Mouse (Mus musculus) lung, embryonic 15.5 days (tissue): ENCODE data around the gene Rgs9. TPM values are rescaled to one million over a fixed set of nuclear protein-coding genes. Genes with fewer than 3 reads are reported as not detected.

Experiments
- ATAC-seq: fragments of 200-750 bp; cut with Nextera tagmentation; 2 replicates; pipeline ENCODE4 v1.8.0; 2017; ENCODE audit warnings: moderate number of reproducible peaks, borderline replicate concordance; ENCODE audit not compliant: low FRiP score, low TSS enrichment; ENCODE audit errors: extremely low read depth
- H3K27ac ChIP-seq: fragments of 300-500 bp; sonication (generic); 2 replicates; pipeline ENCODE4 v1.5.1; 2015; ENCODE audit warnings: moderate library complexity, mild to moderate bottlenecking, inconsistent platforms
- H3K27me3 ChIP-seq: fragments of 300-500 bp; sonication (generic); 2 replicates; pipeline ENCODE4 v1.6.1; 2015; ENCODE audit warnings: inconsistent platforms
- H3K36me3 ChIP-seq: fragments of 300-500 bp; sonication (generic); 2 replicates; pipeline ENCODE4 v1.6.1; 2015; ENCODE audit warnings: inconsistent platforms
- H3K4me1 ChIP-seq: fragments of 300-500 bp; sonication (generic); 2 replicates; pipeline ENCODE4 v1.6.1; 2015; ENCODE audit warnings: inconsistent platforms
- H3K4me2 ChIP-seq: fragments of 300-500 bp; sonication (generic); 2 replicates; pipeline ENCODE4 v1.6.1; 2015; ENCODE audit warnings: inconsistent platforms, mild to moderate bottlenecking, moderate library complexity
- H3K4me3 ChIP-seq: fragments of 300-500 bp; sonication (generic); 2 replicates; pipeline ENCODE4 v1.5.1; 2015; ENCODE audit warnings: mild to moderate bottlenecking, inconsistent platforms
- H3K9ac ChIP-seq: fragments of 300-500 bp; sonication (generic); 2 replicates; pipeline ENCODE4 v1.6.1; 2015; ENCODE audit warnings: inconsistent platforms
- H3K9me3 ChIP-seq: fragments of 300-500 bp; sonication (generic); 2 replicates; pipeline ENCODE4 v1.6.1; 2016; ENCODE audit warnings: inconsistent platforms
- WGBS: fragments of 180-500 bp; shearing (Covaris S2); methylation state at CpG from one replicate; pipeline ENCODE4 v1.1.7; 2015; 5-methylcytosine and 5-hydroxymethylcytosine counted together
- polyA plus RNA-seq: library from polyadenylated mRNA; unstranded; fragments of >200 nt; fragmentation: Nextera tagmentation; extraction: Ambion mirVana; gene quantifications from 2 replicates; pipeline ENCODE4 v1.2.1, GENCODE M21; 2015

Rgs9 gene
- polyA plus RNA-seq, 1 experiment from 2014 or later: 1.7 TPM

- WGBS: 68% methylated on average over 6 of the region's 6 CpGs
- Histone ChIP-seq H3K27me3 (no peaks in the 10 kb centered on the region), H3K9me3 (no peaks in the 10 kb centered on the region), H3K4me1 (0 out of 2 replicates have a peak, but pooled peaks cover under 1% of the 10 kb centered on the region), H3K4me3 (no peak overlapping the region), H3K4me2 (no peak overlapping the region), H3K27ac (no peak overlapping the region), H3K9ac (no peak overlapping the region), H3K36me3 (no peaks in the 10 kb centered on the region)
- ATAC-seq: no peak
These were observed 110.2 kb downstream of the Rgs9 start for GRCm38 (mm10) chr11:109187631-109188184.

- H3K4me3 ChIP-seq: no peak overlapping the region
- no peak overlapping the region for H3K27ac ChIP-seq
- no peak for ATAC-seq
- no peaks in the 10 kb centered on the region for H3K4me1 ChIP-seq
- H3K4me2 ChIP-seq: no peak overlapping the region
- no peaks in the 10 kb centered on the region for H3K9me3 ChIP-seq
- H3K9ac ChIP-seq: no peak overlapping the region
- 58% methylated on average over 7 of the region's 7 CpGs for WGBS
- no peaks in the 10 kb centered on the region for H3K27me3 ChIP-seq
- no peaks in the 10 kb centered on the region for H3K36me3 ChIP-seq
These were observed 116.8 kb downstream of the Rgs9 start for GRCm38 (mm10) chr11:109181118-109181517.

- Histone ChIP-seq H3K9ac (no peak overlapping the region), H3K36me3 (no peaks in the 10 kb centered on the region), H3K27me3 (no peaks in the 10 kb centered on the region), H3K4me2 (no peak overlapping the region), H3K4me3 (no peak overlapping the region), H3K27ac (no peak overlapping the region), H3K4me1 (no peaks in the 10 kb centered on the region; the same call in 1 of the 2 replicates), H3K9me3 (no peaks in the 10 kb centered on the region)
- 79% methylated on average over 11 of the region's 11 CpGs for WGBS
- no peak for ATAC-seq
These were observed 117.6 kb downstream of the Rgs9 start for GRCm38 (mm10) chr11:109180290-109180689.

- Histone ChIP-seq H3K27me3 (no peaks in the 10 kb centered on the region), H3K36me3 (no peaks in the 10 kb centered on the region), H3K4me2 (no peak overlapping the region), H3K27ac (no peak overlapping the region), H3K9ac (no peak overlapping the region), H3K4me3 (no peak overlapping the region), H3K4me1 (no peaks in the 10 kb centered on the region; the same call in 1 of the 2 replicates), H3K9me3 (no peaks in the 10 kb centered on the region)
- ATAC-seq: no peak
- 58% methylated on average over 8 of the region's 8 CpGs for WGBS
These were observed 119.0 kb downstream of the Rgs9 start for GRCm38 (mm10) chr11:109178788-109179518.

- Histone ChIP-seq H3K27ac (peak overlapping the region; percentile 55), H3K36me3 (no peaks in the 10 kb centered on the region), H3K4me2 (no peak overlapping the region), H3K27me3 (no peaks in the 10 kb centered on the region), H3K9me3 (no peaks in the 10 kb centered on the region), H3K4me1 (no peaks in the 10 kb centered on the region; the same call in 1 of the 2 replicates), H3K9ac (no peak overlapping the region), H3K4me3 (no peak overlapping the region)
- peak; percentile 94 for ATAC-seq
- 56% methylated on average over 8 of the region's 8 CpGs for WGBS
These were observed 122.5 kb downstream of the Rgs9 start for GRCm38 (mm10) chr11:109175376-109175969.

Other genes with a start within 250 kb of the Rgs9 start
- 0.14 TPM in 1 of 2 replicates, not detected in the other for gene E030025P04Rik, start 153.8 kb downstream of the Rgs9 start, polyA plus RNA-seq
- gene Gna13, start 64.7 kb upstream of the Rgs9 start, polyA plus RNA-seq: 25.5 and 27.8 TPM in 2 replicates
- gene 9930022D16Rik, start 115.8 kb upstream of the Rgs9 start, polyA plus RNA-seq: not detected in 2 replicates
- 41.4 and 44.2 TPM in 2 replicates for gene Amz2, start 127.8 kb upstream of the Rgs9 start, polyA plus RNA-seq
- gene Arsg, start 175.2 kb upstream of the Rgs9 start, polyA plus RNA-seq: 4.2 TPM in 2 replicates
- gene Slc16a6, start 175.5 kb upstream of the Rgs9 start, polyA plus RNA-seq: 4.4 and 4.6 TPM in 2 replicates